Mouse (Mus musculus): Measurements from ENCODE around the gene Lrrc15. TPM values are rescaled to one million over a fixed set of nuclear protein-coding genes. Genes with fewer than 3 reads are reported as not detected.

Lrrc15 gene
- total and polyA plus RNA-seq, 3 experiments, result 0.22 TPM; not detected in 2

- Histone ChIP-seq H3K4me1 (ENCODE audit: insufficient read depth, low read depth, low read length) (peaks cover 12% of the 10 kb centered on the region), H3K4me3 (ENCODE audit: low read depth, low read length) (no peak overlapping the region), H3K36me3 (replicated peaks) (no peaks in the 10 kb centered on the region), H3K27me3 (ENCODE audit: insufficient read depth, low read length) (peaks cover 44% of the 10 kb centered on the region), H3K9me3 (replicated peaks) (no peaks in the 10 kb centered on the region)
- DNase-seq (ENCODE audit: low spot score), result no peak
- no peak for ATAC-seq (ENCODE audit: extremely low read depth, insufficient number of reproducible peaks, low FRiP score, poor library complexity, severe bottlenecking)
- TF ChIP-seq POLR2AphosphoS5 (IDR thresholded peaks at IDR 0.05; ENCODE audit: insufficient replicate concordance, low read depth, low read length), result no peak
- no peak for TF ChIP-seq GATA2 (IDR thresholded peaks at IDR 0.05; ENCODE audit: borderline replicate concordance, low read depth, low read length)
- TF ChIP-seq GATA1 (IDR thresholded peaks at IDR 0.05; ENCODE audit: borderline replicate concordance, low read length), result no peak
- no peak for TF ChIP-seq CTCF (IDR thresholded peaks at IDR 0.05; ENCODE audit: low read depth, low read length)
- no peak for TF ChIP-seq TAL1 (conservative IDR thresholded peaks at IDR 0.05; ENCODE audit: low read depth, low read length)
Observed at GRCm38 (mm10) chr16:30257718-30258117, 25.3 kb downstream of the Lrrc15 start.

- DNase-seq (ENCODE audit: low spot score) (no peak), ATAC-seq (ENCODE audit: extremely low read depth, insufficient number of reproducible peaks, low FRiP score, poor library complexity, severe bottlenecking) (no peak)
- H3K36me3 ChIP-seq (replicated peaks), result no peaks in the 10 kb centered on the region
- no peak overlapping the region for H3K4me3 ChIP-seq (ENCODE audit: low read depth, low read length)
- H3K9me3 ChIP-seq (replicated peaks), result no peaks in the 10 kb centered on the region
- peaks cover 45% of the 10 kb centered on the region for H3K27me3 ChIP-seq (ENCODE audit: insufficient read depth, low read length)
- H3K4me1 ChIP-seq (ENCODE audit: insufficient read depth, low read depth, low read length), result peaks cover 22% of the 10 kb centered on the region
- no peak for TF ChIP-seq GATA2 (IDR thresholded peaks at IDR 0.05; ENCODE audit: borderline replicate concordance, low read depth, low read length)
- no peak for TF ChIP-seq POLR2AphosphoS5 (IDR thresholded peaks at IDR 0.05; ENCODE audit: insufficient replicate concordance, low read depth, low read length)
- no peak for TF ChIP-seq CTCF (IDR thresholded peaks at IDR 0.05; ENCODE audit: low read depth, low read length)
Observed at GRCm38 (mm10) chr16:30255061-30255460, 28.0 kb downstream of the Lrrc15 start.

DNA sequence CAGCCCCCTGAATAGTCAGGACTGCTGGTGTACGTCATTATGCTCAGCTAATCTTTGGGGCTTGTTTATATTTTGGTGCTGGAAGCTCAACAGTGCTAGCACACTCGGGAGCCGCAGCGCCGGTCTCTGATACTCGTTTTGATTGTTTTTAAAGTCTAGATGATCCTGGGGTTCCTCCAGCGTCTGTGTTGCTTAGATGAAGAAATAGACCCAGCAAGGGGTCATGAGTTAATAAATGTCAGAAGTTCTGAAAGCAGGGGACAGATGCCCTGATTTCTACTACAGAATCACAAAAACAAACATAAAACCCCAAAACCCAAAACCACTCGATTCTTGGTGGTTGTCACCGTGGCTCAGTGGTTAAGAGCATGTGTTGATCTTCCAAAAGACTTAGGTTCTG, 29.2 kb downstream of the Lrrc15 start:
- Histone ChIP-seq H3K36me3 (replicated peaks) (no peaks in the 10 kb centered on the region), H3K9me3 (replicated peaks) (no peaks in the 10 kb centered on the region), H3K27me3 (ENCODE audit: insufficient read depth, low read length) (peaks cover 43% of the 10 kb centered on the region), H3K4me1 (ENCODE audit: insufficient read depth, low read depth, low read length) (peaks cover 22% of the 10 kb centered on the region), H3K4me3 (ENCODE audit: low read depth, low read length) (no peak overlapping the region)
- TF ChIP-seq POLR2AphosphoS5 (IDR thresholded peaks at IDR 0.05; ENCODE audit: insufficient replicate concordance, low read depth, low read length), result no peak
- TF ChIP-seq GATA2 (IDR thresholded peaks at IDR 0.05; ENCODE audit: borderline replicate concordance, low read depth, low read length), result no peak
- TF ChIP-seq TAL1 (conservative IDR thresholded peaks at IDR 0.05; ENCODE audit: low read depth, low read length), result no peak
- TF ChIP-seq CTCF (IDR thresholded peaks at IDR 0.05; ENCODE audit: low read depth, low read length), result no peak
- TF ChIP-seq GATA1 (IDR thresholded peaks at IDR 0.05; ENCODE audit: borderline replicate concordance, low read length), result no peak
- ATAC-seq (ENCODE audit: extremely low read depth, insufficient number of reproducible peaks, low FRiP score, poor library complexity, severe bottlenecking) (no peak), DNase-seq (ENCODE audit: low spot score) (no peak)

DNA sequence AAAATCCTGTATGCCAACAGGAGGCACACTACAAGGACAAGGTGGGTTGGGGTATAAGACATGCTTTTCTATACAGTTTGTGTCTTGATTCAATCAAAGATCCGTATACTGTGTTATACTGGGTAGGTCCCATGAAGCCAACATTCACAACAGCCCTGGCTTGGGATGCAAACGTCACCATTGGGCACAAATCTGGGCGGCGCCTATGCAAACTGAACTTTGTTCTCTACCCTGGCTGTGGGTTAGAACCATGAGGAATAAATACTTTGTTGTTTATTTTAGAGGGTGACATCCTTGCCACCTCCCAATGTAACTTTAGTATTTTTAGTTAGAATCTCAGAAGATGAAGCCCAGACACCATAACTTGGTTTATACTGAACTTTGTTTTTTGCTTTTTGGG, 29.7 kb downstream of the Lrrc15 start:
- peaks cover 22% of the 10 kb centered on the region for H3K4me1 ChIP-seq (ENCODE audit: insufficient read depth, low read depth, low read length)
- H3K4me3 ChIP-seq (ENCODE audit: low read depth, low read length), result no peak overlapping the region
- H3K27me3 ChIP-seq (ENCODE audit: insufficient read depth, low read length), result peaks cover 48% of the 10 kb centered on the region
- H3K36me3 ChIP-seq (replicated peaks), result no peaks in the 10 kb centered on the region
- no peak for TF ChIP-seq TAL1 (conservative IDR thresholded peaks at IDR 0.05; ENCODE audit: low read depth, low read length)
- no peak for TF ChIP-seq GATA2 (IDR thresholded peaks at IDR 0.05; ENCODE audit: borderline replicate concordance, low read depth, low read length)
- no peak for TF ChIP-seq POLR2AphosphoS5 (IDR thresholded peaks at IDR 0.05; ENCODE audit: insufficient replicate concordance, low read depth, low read length)
- H3K9me3 ChIP-seq (replicated peaks), result no peaks in the 10 kb centered on the region
- DNase-seq (ENCODE audit: low spot score) (no peak), ATAC-seq (ENCODE audit: extremely low read depth, insufficient number of reproducible peaks, low FRiP score, poor library complexity, severe bottlenecking) (no peak)

- Histone ChIP-seq H3K36me3 (replicated peaks) (no peaks in the 10 kb centered on the region), H3K9me3 (replicated peaks) (no peaks in the 10 kb centered on the region), H3K4me1 (ENCODE audit: insufficient read depth, low read depth, low read length) (peaks cover 13% of the 10 kb centered on the region), H3K4me3 (ENCODE audit: low read depth, low read length) (peak overlapping the region; percentile 58; the same call in 1 of the 2 replicates), H3K27me3 (ENCODE audit: insufficient read depth, low read length) (peaks cover 42% of the 10 kb centered on the region)
- TF ChIP-seq CTCF (IDR thresholded peaks at IDR 0.05; ENCODE audit: low read depth, low read length), result peak; percentile 90
- TF ChIP-seq GATA1 (IDR thresholded peaks at IDR 0.05; ENCODE audit: borderline replicate concordance, low read length), result no peak
- ATAC-seq (ENCODE audit: extremely low read depth, insufficient number of reproducible peaks, low FRiP score, poor library complexity, severe bottlenecking) (peak; percentile 75), DNase-seq (ENCODE audit: low spot score) (peak; percentile 80)
Observed at GRCm38 (mm10) chr16:30252003-30252418, 31.0 kb downstream of the Lrrc15 start.

DNA sequence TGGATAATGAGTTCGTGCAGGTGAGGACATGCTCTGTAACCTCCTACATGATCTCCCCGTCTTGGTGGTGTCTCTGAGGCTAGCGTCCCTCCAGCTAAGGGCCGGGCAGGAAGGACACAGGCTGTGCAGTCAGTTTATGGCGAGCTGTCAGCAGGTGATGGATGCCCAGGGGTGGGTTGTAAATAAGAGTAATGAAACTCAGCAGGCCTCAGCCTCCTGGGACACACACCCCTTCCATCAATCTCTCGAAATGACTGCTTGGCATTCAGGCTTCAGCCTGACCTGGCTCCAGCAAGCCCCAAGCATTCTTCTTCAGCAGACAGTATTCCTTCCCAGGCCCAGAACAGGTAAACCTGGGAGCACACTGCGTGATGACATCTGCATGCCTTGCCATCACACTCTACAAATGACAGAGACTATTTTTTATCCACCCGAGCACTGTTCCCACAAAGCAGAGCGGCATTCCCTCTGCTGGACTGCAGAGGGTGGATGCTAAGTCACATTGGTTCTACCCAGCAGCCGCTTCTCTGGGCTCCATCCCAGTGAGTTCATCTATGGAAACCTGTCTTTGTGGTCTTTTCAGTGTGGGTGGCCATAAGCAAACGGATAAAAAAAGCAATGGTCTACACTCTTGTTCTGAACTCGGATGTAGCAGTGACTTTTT, 38.9 kb downstream of the Lrrc15 start:
- Histone ChIP-seq H3K36me3 (replicated peaks) (no peaks in the 10 kb centered on the region), H3K4me3 (ENCODE audit: low read depth, low read length) (no peak overlapping the region), H3K9me3 (replicated peaks) (no peaks in the 10 kb centered on the region), H3K4me1 (ENCODE audit: insufficient read depth, low read depth, low read length) (no peaks in the 10 kb centered on the region), H3K27me3 (ENCODE audit: insufficient read depth, low read length) (peaks cover 41% of the 10 kb centered on the region)
- TF ChIP-seq POLR2AphosphoS5 (IDR thresholded peaks at IDR 0.05; ENCODE audit: insufficient replicate concordance, low read depth, low read length), result no peak
- no peak for TF ChIP-seq GATA1 (IDR thresholded peaks at IDR 0.05; ENCODE audit: borderline replicate concordance, low read length)
- no peak for TF ChIP-seq GATA2 (IDR thresholded peaks at IDR 0.05; ENCODE audit: borderline replicate concordance, low read depth, low read length)
- TF ChIP-seq TAL1 (conservative IDR thresholded peaks at IDR 0.05; ENCODE audit: low read depth, low read length), result no peak
- TF ChIP-seq CTCF (IDR thresholded peaks at IDR 0.05; ENCODE audit: low read depth, low read length), result no peak
- DNase-seq (ENCODE audit: low spot score), result no peak
- no peak for ATAC-seq (ENCODE audit: extremely low read depth, insufficient number of reproducible peaks, low FRiP score, poor library complexity, severe bottlenecking)

Data from G1E (cell line).